Mouse (Mus musculus): ENCODE results near the gene Atp6v0a2. TPM values are rescaled to one million over a fixed set of nuclear protein-coding genes. Genes with fewer than 3 reads are reported as not detected.

The Atp6v0a2 gene
- total RNA-seq, 2 experiments from 2014 or later, result 19.2 to 28.3 TPM

Other genes starting within 250 kb of the Atp6v0a2 start
- 131 and 149 TPM in 2 replicates for gene Sbno1, start 202.6 kb upstream of the Atp6v0a2 start, total RNA-seq (2014; fragmentation: Nextera tagmentation)
- 255 and 297 TPM in 2 replicates for gene Sbno1, start 202.6 kb upstream of the Atp6v0a2 start, total RNA-seq (2017)
- 177 and 250 TPM in 2 replicates for gene Kmt5a, start 188.6 kb upstream of the Atp6v0a2 start, total RNA-seq (2014; fragmentation: Nextera tagmentation)
- 187 and 201 TPM in 2 replicates for gene Kmt5a, start 188.6 kb upstream of the Atp6v0a2 start, total RNA-seq (2017)
- 16.1 and 18.0 TPM in 2 replicates for gene Rilpl2, start 150.2 kb upstream of the Atp6v0a2 start, total RNA-seq (2014; fragmentation: Nextera tagmentation)
- 13.8 and 19.0 TPM in 2 replicates for gene Rilpl2, start 150.2 kb upstream of the Atp6v0a2 start, total RNA-seq (2017)
- 6.1 and 9.4 TPM in 2 replicates for gene Snrnp35, start 145.4 kb upstream of the Atp6v0a2 start, total RNA-seq (2014; fragmentation: Nextera tagmentation)
- 3.2 and 11.1 TPM in 2 replicates for gene Snrnp35, start 145.4 kb upstream of the Atp6v0a2 start, total RNA-seq (2017)
- gene Rilpl1, start 97.2 kb upstream of the Atp6v0a2 start, total RNA-seq (2014; fragmentation: Nextera tagmentation), result 2.4 TPM in 1 of 2 replicates, not detected in the other
- gene Rilpl1, start 97.2 kb upstream of the Atp6v0a2 start, total RNA-seq (2017), result 2.2 and 6.6 TPM in 2 replicates
- 300 and 349 TPM in 2 replicates for gene Tmed2, start 87.9 kb upstream of the Atp6v0a2 start, total RNA-seq (2014; fragmentation: Nextera tagmentation)
- 809 and 870 TPM in 2 replicates for gene Tmed2, start 87.9 kb upstream of the Atp6v0a2 start, total RNA-seq (2017)
- 27.4 and 28.9 TPM in 2 replicates for gene Ddx55, start 75.7 kb upstream of the Atp6v0a2 start, total RNA-seq (2014; fragmentation: Nextera tagmentation)
- 24.3 and 27.6 TPM in 2 replicates for gene Ddx55, start 75.7 kb upstream of the Atp6v0a2 start, total RNA-seq (2017)
- 62.9 and 86.1 TPM in 2 replicates for gene Eif2b1, start 49.4 kb upstream of the Atp6v0a2 start, total RNA-seq (2014; fragmentation: Nextera tagmentation)
- gene Eif2b1, start 49.4 kb upstream of the Atp6v0a2 start, total RNA-seq (2017), result 56.2 and 57.5 TPM in 2 replicates
- gene Gtf2h3, start 49.4 kb upstream of the Atp6v0a2 start, total RNA-seq (2014; fragmentation: Nextera tagmentation), result 43.2 and 61.5 TPM in 2 replicates
- gene Gtf2h3, start 49.4 kb upstream of the Atp6v0a2 start, total RNA-seq (2017), result 71.7 and 80.0 TPM in 2 replicates
- not detected in 2 replicates for gene Dnah10, start 96.5 kb downstream of the Atp6v0a2 start, total RNA-seq (2014; fragmentation: Nextera tagmentation)
- not detected in 2 replicates for gene Dnah10, start 96.5 kb downstream of the Atp6v0a2 start, total RNA-seq (2017)
- gene Ccdc92, start 233.8 kb downstream of the Atp6v0a2 start, total RNA-seq (2014; fragmentation: Nextera tagmentation), result 0.07 and 0.47 TPM in 2 replicates
- gene Ccdc92, start 233.8 kb downstream of the Atp6v0a2 start, total RNA-seq (2017), result 0.05 and 0.50 TPM in 2 replicates
- gene Zfp664, start 234.1 kb downstream of the Atp6v0a2 start, total RNA-seq (2014; fragmentation: Nextera tagmentation), result 20.3 and 20.6 TPM in 2 replicates
- 14.1 and 18.9 TPM in 2 replicates for gene Zfp664, start 234.1 kb downstream of the Atp6v0a2 start, total RNA-seq (2017)

Measured in megakaryocyte-erythroid progenitor cell, adult 5-6 weeks (primary cell).